Mouse (Mus musculus) layer of hippocampus, postnatal 25 days (tissue): ENCODE results near the gene Fam19a5. TPM values are rescaled to one million over a fixed set of nuclear protein-coding genes. Genes with fewer than 3 reads are reported as not detected.
A peak's percentile ranks its signal among the peaks of the same experiment; 100 is the strongest.

Source experiments
- DNase-seq, 2 experiments: peaks; one replicate each; pipeline ENCODE4 v3.0.0; 2022; ENCODE audit warnings: mixed read lengths in 2 of 2, low spot score in 1 of 2; ENCODE audit errors: extremely low spot score in 1 of 2
- total RNA-seq, 2 experiments: library from RNA; stranded (reverse); gene quantifications; 2 replicates each; pipeline ENCODE4 v1.2.3; 2021

Fam19a5 gene
- total RNA-seq, 2 experiments from 2014 or later: 130 to 140 TPM

GRCm38 (mm10) chr15:87656496-87657155 lies 112.5 kb downstream of the Fam19a5 start:
- DNase-seq: no peak

GRCm38 (mm10) chr15:87659729-87660128 lies 115.6 kb downstream of the Fam19a5 start:
- no peak for DNase-seq

- DNase-seq: no peak
Measured at GRCm38 (mm10) chr15:87661954-87662353, 117.9 kb downstream of the Fam19a5 start.

- DNase-seq: no peak
Measured at GRCm38 (mm10) chr15:87666041-87666750, 122.1 kb downstream of the Fam19a5 start.

GRCm38 (mm10) chr15:87667416-87667815 lies 123.3 kb downstream of the Fam19a5 start:
- DNase-seq: no peak

GRCm38 (mm10) chr15:87668112-87668511 lies 124.0 kb downstream of the Fam19a5 start:
- peak in 1 of 2 experiments; percentile 22 for DNase-seq

GRCm38 (mm10) chr15:87671929-87672328 lies 127.8 kb downstream of the Fam19a5 start:
- no peak for DNase-seq

GRCm38 (mm10) chr15:87678711-87679110 lies 134.6 kb downstream of the Fam19a5 start:
- no peak for DNase-seq

GRCm38 (mm10) chr15:87682410-87682809 lies 138.3 kb downstream of the Fam19a5 start:
- DNase-seq: no peak

- DNase-seq: no peak
Measured at GRCm38 (mm10) chr15:87686415-87687040, 142.4 kb downstream of the Fam19a5 start.

- DNase-seq: no peak
Measured at GRCm38 (mm10) chr15:87691271-87691955, 147.3 kb downstream of the Fam19a5 start.

- DNase-seq: no peak
Measured at GRCm38 (mm10) chr15:87691958-87692357, 147.9 kb downstream of the Fam19a5 start.

- DNase-seq: no peak
Measured at GRCm38 (mm10) chr15:87692394-87692793, 148.3 kb downstream of the Fam19a5 start.

- DNase-seq: no peak
Measured at GRCm38 (mm10) chr15:87692865-87693513, 148.9 kb downstream of the Fam19a5 start.

- DNase-seq: no peak
Measured at GRCm38 (mm10) chr15:87697433-87697996, 153.4 kb downstream of the Fam19a5 start.

GRCm38 (mm10) chr15:87698562-87699320 lies 154.6 kb downstream of the Fam19a5 start:
- DNase-seq: no peak

- DNase-seq: no peak
Measured at GRCm38 (mm10) chr15:87702821-87703220, 158.7 kb downstream of the Fam19a5 start.

GRCm38 (mm10) chr15:87703334-87703733 lies 159.2 kb downstream of the Fam19a5 start:
- no peak for DNase-seq

- no peak for DNase-seq
Measured at GRCm38 (mm10) chr15:87711790-87712189, 167.7 kb downstream of the Fam19a5 start.
